In the genomic region with DNA sequence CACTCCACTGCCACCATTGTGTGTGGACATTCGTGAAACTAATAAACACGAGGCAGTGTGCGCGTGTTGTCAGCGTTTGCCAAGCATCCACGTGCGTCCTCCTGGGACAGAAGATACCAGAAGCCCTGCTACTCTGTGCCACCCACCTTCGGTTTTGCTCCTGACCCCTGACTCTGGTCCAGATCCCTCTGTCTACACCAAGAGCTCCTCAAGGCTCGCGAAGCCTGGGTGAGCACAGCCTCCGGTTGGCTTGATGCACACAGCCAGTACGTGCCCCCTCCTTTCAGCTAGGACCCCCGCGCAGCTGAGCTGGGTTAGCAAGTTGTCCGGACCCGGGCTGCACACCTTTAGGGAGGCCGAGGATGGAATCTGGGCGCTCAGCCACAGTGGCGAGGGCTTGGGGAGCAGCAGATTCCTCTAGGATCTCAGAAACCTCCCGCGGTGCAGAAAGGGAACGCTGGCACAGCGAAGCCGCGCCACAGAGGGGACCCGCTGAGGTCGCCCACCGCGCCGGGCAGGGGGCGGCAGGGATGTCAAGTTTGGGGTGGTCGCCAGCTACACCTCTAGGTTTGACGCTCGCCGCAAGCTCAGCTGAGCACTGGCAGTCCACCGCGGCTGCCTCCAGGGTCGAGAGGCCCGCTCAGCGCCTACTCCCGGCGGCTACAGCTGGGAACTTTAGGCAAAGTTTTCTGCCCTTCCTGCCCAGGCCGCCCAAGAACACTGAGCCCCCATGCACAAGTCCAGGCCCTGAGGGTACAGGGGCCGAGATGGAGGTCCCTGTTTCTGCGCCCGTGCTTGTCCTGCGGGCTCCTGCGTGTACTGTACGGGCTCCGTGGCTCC, we compare ENCODE assay signal across 7 mouse cellular contexts. TPM values are rescaled to one million over a fixed set of nuclear protein-coding genes. Genes with fewer than 3 reads are reported as not detected.
DNase-seq lines count a peak whose midpoint lies in the region; ATAC-seq and TF ChIP-seq lines count a peak whose summit lies in the region.

No protein-coding gene starts in this region.

- H3K36me3 ChIP-seq in forebrain, embryonic 16.5 days (ENCODE audit: control insufficient read depth, insufficient read depth), result no peaks in the 10 kb centered on the region

- ATAC-seq in forebrain, embryonic 16.5 days, result 0 out of 2 replicates have a peak, but pooled peaks have one; percentile 0
- 0 out of 2 replicates have a peak, but pooled peaks have one; percentile 22 for ATAC-seq in megakaryocyte-erythroid progenitor cell, adult 5-6 weeks (replicated peaks; ENCODE audit: low FRiP score, low TSS enrichment, poor library complexity, severe bottlenecking)

- H3K4me1 ChIP-seq in forebrain, embryonic 16.5 days (replicated peaks; ENCODE audit: control insufficient read depth, insufficient read depth, low read length), result peaks cover 22% of the 10 kb centered on the region

- H3K27ac ChIP-seq in forebrain, embryonic 16.5 days (ENCODE audit: low read length), result 0 out of 2 replicates have a peak overlapping the region, but pooled peaks have one; percentile 1

- no peak for TF ChIP-seq POLR2A in brain, embryonic 14.5 days (IDR thresholded peaks at IDR 0.05; ENCODE audit: borderline replicate concordance, extremely low read depth, insufficient read depth, insufficient read length, poor library complexity, severe bottlenecking)

- peak overlapping the region; percentile 69 for H3K9ac ChIP-seq in forebrain, embryonic 16.5 days (replicated peaks; ENCODE audit: low read depth, low read length)

- DNase-seq in R1 (ENCODE audit: low read depth, low spot score), result peak; percentile 48
- peak; percentile 52 for DNase-seq in brain, embryonic 14.5 days (ENCODE audit: low read depth)
- DNase-seq in heart, postnatal 36 days, result peak; percentile 70 to 84
- peak; percentile 35 for DNase-seq in left cerebral cortex, postnatal 4 days
- peak; percentile 26 for DNase-seq in right cerebral cortex, postnatal 25 days

- peaks cover 8% of the 10 kb centered on the region for H3K27me3 ChIP-seq in forebrain, embryonic 16.5 days (replicated peaks; ENCODE audit: control insufficient read depth, insufficient read depth, low read length)

- peak overlapping the region; percentile 73 for H3K4me3 ChIP-seq in forebrain, embryonic 16.5 days (replicated peaks; ENCODE audit: low read length)

- peak overlapping the region; percentile 96 for H3K4me2 ChIP-seq in forebrain, embryonic 16.5 days (ENCODE audit: low read length)

- no peaks in the 10 kb centered on the region for H3K9me3 ChIP-seq in forebrain, embryonic 16.5 days (ENCODE audit: control insufficient read depth, low read length)

- no peak for TF ChIP-seq CTCF in brain, embryonic 14.5 days (IDR thresholded peaks at IDR 0.05; ENCODE audit: borderline replicate concordance, extremely low read depth, insufficient read depth, insufficient read length)

- intact Hi-C loops in heart, postnatal 36 days (cut with DNase I), result loop anchor here (2.0 to 5.0 kb wide), 9 partner anchors 38 to 671 kb away; no protein-coding TSS in a partner anchor
- intact Hi-C loops in left cerebral cortex, postnatal 4 days (cut with DNase I), result loop anchor here (5.0 to 10.0 kb wide), 3 partner anchors 122 to 668 kb away; no protein-coding TSS in a partner anchor

- WGBS in forebrain, embryonic 16.5 days, result 2% methylated on average over 50 of the region's 50 CpGs

RNA-seq across cellular contexts. Expression of a gene that starts 1.1 kb away (rescaled TPM):
- 11.1 and 20.1 TPM in 2 replicates for polyA plus RNA-seq in brain, embryonic 14.5 days (2012; rRNA removed)
- 11.7 and 13.7 TPM in 2 replicates for polyA plus RNA-seq in forebrain, embryonic 16.5 days (2015; fragmentation: Nextera tagmentation; extraction: Ambion mirVana)
- 10 to 100 TPM; 85.0 to 90.6 TPM for total RNA-seq in heart, postnatal 36 days (2021)
- total RNA-seq in left cerebral cortex, postnatal 4 days (2021), result 10 to 100 TPM; 39.6 to 43.9 TPM
- total RNA-seq in megakaryocyte-erythroid progenitor cell, adult 5-6 weeks (2014; fragmentation: Nextera tagmentation), result not detected in 2 replicates
- not detected in 2 replicates for total RNA-seq in megakaryocyte-erythroid progenitor cell, adult 5-6 weeks (2017)

Comparison
In these comparisons a context has a peak if more than half of its experiments do, and no peak if none do; other contexts are left out.
1. Peak in every context shown above with its lines: DNase-seq, ATAC-seq, H3K4me3 ChIP-seq and H3K27ac ChIP-seq.
2. DNase-seq: peak in every context shown above with its lines; median percentile 77 in heart, postnatal 36 days; 52 in brain, embryonic 14.5 days; 48 in R1; 35 in left cerebral cortex, postnatal 4 days; 26 in right cerebral cortex, postnatal 25 days.
3. RNA of a gene that starts 1.1 kb away (total RNA-seq): 85.0 to 90.6 TPM in heart, postnatal 36 days and 39.6 to 43.9 TPM in left cerebral cortex, postnatal 4 days; not detected in megakaryocyte-erythroid progenitor cell, adult 5-6 weeks; every median in the first group is over 10 times any median in the second.